Mouse (Mus musculus) G1E (cell line): Measurements from ENCODE around the gene Fmr1.

Experiments
- CTCF ChIP-seq: IDR thresholded peaks from 2 replicates; pipeline ENCODE4 v1.5.1; 2012; ENCODE audit warnings: low read depth, low read length, inconsistent platforms, mixed read lengths
- GATA1 ChIP-seq: IDR thresholded peaks from 2 replicates; pipeline ENCODE4 v1.6.1; 2012; ENCODE audit warnings: borderline replicate concordance, low read length, inconsistent platforms, mixed read lengths
- GATA2 ChIP-seq: IDR thresholded peaks from 2 replicates; pipeline ENCODE4 v1.6.1; 2012; ENCODE audit warnings: low read depth, low read length, inconsistent platforms, borderline replicate concordance

DNA sequence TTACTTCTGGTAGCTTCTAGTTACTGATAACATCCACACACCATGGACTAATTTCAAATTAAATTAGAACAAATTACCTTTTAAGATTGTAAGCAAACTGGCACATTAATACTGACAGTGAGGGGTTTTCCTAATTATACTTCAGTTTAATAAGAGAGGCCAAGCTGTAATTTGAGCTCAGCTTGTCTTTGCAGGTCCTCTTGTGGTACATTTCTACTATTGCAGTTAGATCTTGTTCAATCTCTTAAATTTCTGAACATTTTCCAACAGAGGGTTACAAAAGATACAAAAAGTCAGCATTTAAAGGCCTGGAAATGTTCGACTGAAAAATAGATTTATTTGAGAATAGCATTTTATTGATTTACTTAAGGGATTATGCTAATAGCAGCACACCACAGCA, 36.7 kb upstream of the Fmr1 start:
- TF ChIP-seq GATA1 (no peak), CTCF (no peak), GATA2 (no peak)
